Mouse (Mus musculus) C2C12 (cell line): ENCODE data around the gene Fmod.

Source experiments
- CTCF ChIP-seq: IDR thresholded peaks from one replicate; pipeline ENCODE4 v1.5.1; 2011; ENCODE audit not compliant: control insufficient read depth, insufficient read depth, insufficient read length
- MAX ChIP-seq: IDR thresholded peaks from one replicate; pipeline ENCODE4 v1.6.1; 2011; ENCODE audit warnings: mild to moderate bottlenecking, control low read depth
- USF1 ChIP-seq: IDR thresholded peaks from one replicate; pipeline ENCODE4 v1.6.1; 2011; ENCODE audit warnings: low read depth, mild to moderate bottlenecking, control low read depth, moderate library complexity

- TF ChIP-seq CTCF, result no peak
- no peak for TF ChIP-seq USF1
- TF ChIP-seq MAX, result no peak
Observed at GRCm38 (mm10) chr1:134049542-134049941, 12.5 kb downstream of the Fmod start.
